Mouse (Mus musculus) kidney, postnatal 4 days (tissue): ENCODE results near the gene Dclk3.

Experiments
- DNase-seq, 2 experiments: peaks; one replicate each; pipeline ENCODE4 v3.0.0; 2021; ENCODE audit warnings: mixed read lengths in 2 of 2

Gene Dclk3

GRCm38 (mm10) chr9:111438904-111439835 is at the start of gene Dclk3:
Gene Dclk3 (plus strand): TSS chr9:111439081.
- peak; percentile 66 to 79 for DNase-seq

GRCm38 (mm10) chr9:111390016-111390415 is 48.9 kb upstream of the Dclk3 start:
- DNase-seq, result no peak

- no peak for DNase-seq
Measured at GRCm38 (mm10) chr9:111391036-111391435, 47.8 kb upstream of the Dclk3 start.

GRCm38 (mm10) chr9:111391926-111392442 is 46.9 kb upstream of the Dclk3 start:
- no peak for DNase-seq

- DNase-seq, result no peak
Measured at GRCm38 (mm10) chr9:111395265-111395664, 43.6 kb upstream of the Dclk3 start.

- DNase-seq, result no peak
Measured at GRCm38 (mm10) chr9:111398059-111398458, 40.8 kb upstream of the Dclk3 start.

GRCm38 (mm10) chr9:111400089-111400488 is 38.8 kb upstream of the Dclk3 start:
- no peak for DNase-seq

- no peak for DNase-seq
Measured at GRCm38 (mm10) chr9:111403159-111403558, 35.7 kb upstream of the Dclk3 start.

GRCm38 (mm10) chr9:111404346-111405079 is 34.4 kb upstream of the Dclk3 start:
- no peak for DNase-seq

GRCm38 (mm10) chr9:111405080-111405428 is 33.8 kb upstream of the Dclk3 start:
- no peak for DNase-seq

GRCm38 (mm10) chr9:111408012-111408411 is 30.9 kb upstream of the Dclk3 start:
- peak; percentile 22 to 24 for DNase-seq

- DNase-seq, result no peak
Measured at GRCm38 (mm10) chr9:111408427-111408826, 30.5 kb upstream of the Dclk3 start.

- no peak for DNase-seq
Measured at GRCm38 (mm10) chr9:111412471-111413160, 26.3 kb upstream of the Dclk3 start.

- no peak for DNase-seq
Measured at GRCm38 (mm10) chr9:111421862-111422261, 17.0 kb upstream of the Dclk3 start.

GRCm38 (mm10) chr9:111422567-111422966 is 16.3 kb upstream of the Dclk3 start:
- no peak for DNase-seq

- no peak for DNase-seq
Measured at GRCm38 (mm10) chr9:111425113-111425512, 13.8 kb upstream of the Dclk3 start.

- DNase-seq, result no peak
Measured at GRCm38 (mm10) chr9:111425952-111426351, 12.9 kb upstream of the Dclk3 start.

GRCm38 (mm10) chr9:111427891-111428555 is 10.9 kb upstream of the Dclk3 start:
- no peak for DNase-seq

- no peak for DNase-seq
Measured at GRCm38 (mm10) chr9:111428698-111429362, 10.1 kb upstream of the Dclk3 start.

GRCm38 (mm10) chr9:111429363-111429750 is 9.5 kb upstream of the Dclk3 start:
- no peak for DNase-seq

GRCm38 (mm10) chr9:111435429-111435828 is 3.5 kb upstream of the Dclk3 start:
- DNase-seq, result no peak

GRCm38 (mm10) chr9:111439836-111440201 is 938 bp downstream of the Dclk3 start:
- no peak for DNase-seq
